In the genomic region with DNA sequence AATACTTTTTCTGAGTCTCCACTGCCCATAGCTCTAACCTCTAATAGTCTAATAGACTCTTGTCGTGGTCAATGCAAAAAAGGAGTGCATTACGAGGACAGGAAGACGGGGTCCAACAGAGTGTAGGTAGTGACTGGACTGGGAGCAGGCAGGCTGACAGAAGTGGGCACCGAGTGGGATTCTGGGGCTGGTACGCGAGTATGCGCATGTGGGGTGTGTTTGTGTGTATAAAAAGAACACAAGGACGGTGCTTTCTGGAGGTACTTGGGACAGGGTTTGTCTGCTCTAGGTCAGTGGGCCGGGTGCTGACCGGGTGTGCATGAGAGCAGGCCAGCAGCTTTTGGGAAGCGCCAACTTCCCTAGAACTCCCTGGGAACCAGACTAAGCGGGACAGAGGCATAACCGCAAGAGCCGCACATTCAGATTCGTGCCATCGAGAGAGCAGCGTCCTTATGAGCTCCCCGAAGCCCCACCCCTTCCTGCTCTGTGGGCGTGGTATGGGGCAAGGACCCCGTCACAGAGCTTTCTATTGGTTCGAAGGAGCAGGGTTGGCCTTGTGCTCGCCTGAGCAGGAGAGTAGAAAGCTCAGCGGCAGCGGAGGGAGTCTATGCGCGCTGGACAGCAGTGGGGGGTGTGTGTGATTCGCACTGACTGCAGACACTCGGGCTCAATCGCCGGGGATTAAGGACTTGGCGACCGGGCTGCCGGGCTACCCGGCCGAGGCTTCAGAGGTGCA, we compare ENCODE assay signal across 8 mouse cellular contexts. TPM values are rescaled to one million over a fixed set of nuclear protein-coding genes. Genes with fewer than 3 reads are reported as not detected.
DNase-seq lines count a peak whose midpoint lies in the region; ATAC-seq and TF ChIP-seq lines count a peak whose summit lies in the region.

A gene (plus strand): TSS at position 608 of the 736 bp plus-strand sequence.

- peak within 1 kb of the TSS; percentile 67 for H3K4me3 ChIP-seq in heart, embryonic 12.5 days
- H3K4me3 ChIP-seq in kidney, postnatal 0 days (replicated peaks; ENCODE audit: low read depth, low read length): peak within 1 kb of the TSS; percentile 68
- peak within 1 kb of the TSS; percentile 59 for H3K4me3 ChIP-seq in liver, embryonic 11.5 days (ENCODE audit: low read depth, low read length)
- H3K4me3 ChIP-seq in stomach, embryonic 14.5 days (ENCODE audit: low read depth, low read length): peak within 1 kb of the TSS; percentile 63

- H3K4me2 ChIP-seq in heart, embryonic 12.5 days: peak within 1 kb of the TSS; percentile 73
- peak within 1 kb of the TSS; percentile 62 for H3K4me2 ChIP-seq in kidney, postnatal 0 days (ENCODE audit: low read length)
- H3K4me2 ChIP-seq in liver, embryonic 11.5 days: peak within 1 kb of the TSS; percentile 72
- peak within 1 kb of the TSS; percentile 60 for H3K4me2 ChIP-seq in stomach, embryonic 14.5 days (replicated peaks; ENCODE audit: low read depth, low read length)

- H3K9me3 ChIP-seq in heart, embryonic 12.5 days (replicated peaks): no peaks in the 10 kb centered on the region; the same call in 1 of the 2 replicates
- H3K9me3 ChIP-seq in kidney, postnatal 0 days (replicated peaks; ENCODE audit: low read length): no peaks in the 10 kb centered on the region
- no peaks in the 10 kb centered on the region for H3K9me3 ChIP-seq in liver, embryonic 11.5 days (ENCODE audit: control insufficient read depth, low read length)
- no peaks in the 10 kb centered on the region for H3K9me3 ChIP-seq in stomach, embryonic 14.5 days (ENCODE audit: control insufficient read depth, low read depth, low read length)

- peak; percentile 85 for ATAC-seq in erythroid progenitor cell, adult 5-6 weeks (replicated peaks; ENCODE audit: low FRiP score, poor library complexity, severe bottlenecking)
- peak; percentile 87 for ATAC-seq in heart, embryonic 12.5 days (ENCODE audit: insufficient number of reproducible peaks, low FRiP score)
- peak; percentile 92 for ATAC-seq in kidney, postnatal 0 days (replicated peaks; ENCODE audit: low FRiP score, low read depth)
- peak; percentile 87 for ATAC-seq in liver, embryonic 11.5 days (replicated peaks; ENCODE audit: low FRiP score)
- ATAC-seq in stomach, embryonic 14.5 days (ENCODE audit: insufficient number of reproducible peaks, insufficient read depth, low FRiP score, low read depth): peak; percentile 91

- H3K27ac ChIP-seq in heart, embryonic 12.5 days (ENCODE audit: poor library complexity, severe bottlenecking): peak within 1 kb of the TSS; percentile 70
- H3K27ac ChIP-seq in kidney, postnatal 0 days: peak within 1 kb of the TSS; percentile 88
- peak within 1 kb of the TSS; percentile 43 for H3K27ac ChIP-seq in liver, embryonic 11.5 days (ENCODE audit: low read depth, low read length)
- H3K27ac ChIP-seq in stomach, embryonic 14.5 days (ENCODE audit: low read length): peak within 1 kb of the TSS; percentile 82

- H3K27me3 ChIP-seq in heart, embryonic 12.5 days (replicated peaks): peaks cover 33% of the 10 kb centered on the region
- no peaks in the 10 kb centered on the region for H3K27me3 ChIP-seq in kidney, postnatal 0 days (ENCODE audit: insufficient read depth, low read length)
- peaks cover 34% of the 10 kb centered on the region for H3K27me3 ChIP-seq in liver, embryonic 11.5 days (replicated peaks; ENCODE audit: control insufficient read depth, insufficient read depth, low read length)
- H3K27me3 ChIP-seq in stomach, embryonic 14.5 days (ENCODE audit: control insufficient read depth, insufficient read depth, low read length): no peaks in the 10 kb centered on the region

- DNase-seq in B cell, adult 2 months: peak; percentile 88 to 91
- peak; percentile 98 for DNase-seq in brain, embryonic 14.5 days (ENCODE audit: low read depth)
- peak; percentile 96 for DNase-seq in kidney, postnatal 0 days (ENCODE audit: low spot score)
- DNase-seq in liver, embryonic 11.5 days (ENCODE audit: low spot score): peak; percentile 79
- DNase-seq in naive thymus-derived CD4-positive, alpha-beta T cell, adult 2 months (ENCODE audit: low read depth): peak; percentile 89

- H3K36me3 ChIP-seq in heart, embryonic 12.5 days: no peaks in the 10 kb centered on the region
- H3K36me3 ChIP-seq in kidney, postnatal 0 days (ENCODE audit: insufficient read depth, low read length): no peaks in the 10 kb centered on the region
- no peaks in the 10 kb centered on the region for H3K36me3 ChIP-seq in liver, embryonic 11.5 days (ENCODE audit: control insufficient read depth, insufficient read depth, low read length)
- no peaks in the 10 kb centered on the region for H3K36me3 ChIP-seq in stomach, embryonic 14.5 days (ENCODE audit: control insufficient read depth, insufficient read depth, low read length)

- TF ChIP-seq POLR2A in brain, embryonic 14.5 days (IDR thresholded peaks at IDR 0.05; ENCODE audit: borderline replicate concordance, extremely low read depth, insufficient read depth, insufficient read length, poor library complexity, severe bottlenecking): peak; percentile 43; the same call in 1 of the 2 replicates

- TF ChIP-seq CTCF in brain, embryonic 14.5 days (IDR thresholded peaks at IDR 0.05; ENCODE audit: borderline replicate concordance, extremely low read depth, insufficient read depth, insufficient read length): no peak
- TF ChIP-seq CTCF in kidney, postnatal 0 days (IDR thresholded peaks at IDR 0.05; ENCODE audit: low read depth): no peak

- WGBS in heart, embryonic 12.5 days: 23% methylated on average over 35 of the region's 35 CpGs
- 30% methylated on average over 35 of the region's 35 CpGs for WGBS in kidney, postnatal 0 days
- WGBS in liver, embryonic 11.5 days: 22% methylated on average over 35 of the region's 35 CpGs
- WGBS in stomach, embryonic 14.5 days: 26% methylated on average over 35 of the region's 35 CpGs

- H3K4me1 ChIP-seq in heart, embryonic 12.5 days (replicated peaks): peaks cover 23% of the 10 kb centered on the region
- peaks cover 2% of the 10 kb centered on the region; the same call in 1 of the 2 replicates for H3K4me1 ChIP-seq in kidney, postnatal 0 days (replicated peaks; ENCODE audit: insufficient read depth, low read length)
- no peaks in the 10 kb centered on the region for H3K4me1 ChIP-seq in liver, embryonic 11.5 days (replicated peaks; ENCODE audit: control insufficient read depth, insufficient read depth, low read length)
- H3K4me1 ChIP-seq in stomach, embryonic 14.5 days (ENCODE audit: control insufficient read depth, insufficient read depth, low read length): peaks cover 2% of the 10 kb centered on the region; the same call in 1 of the 2 replicates

- peak within 1 kb of the TSS; percentile 79 for H3K9ac ChIP-seq in heart, embryonic 12.5 days
- H3K9ac ChIP-seq in kidney, postnatal 0 days (ENCODE audit: low read depth, low read length): peak within 1 kb of the TSS; percentile 83
- peak within 1 kb of the TSS; percentile 64 for H3K9ac ChIP-seq in liver, embryonic 11.5 days (ENCODE audit: low read depth, low read length)
- H3K9ac ChIP-seq in stomach, embryonic 14.5 days (replicated peaks; ENCODE audit: low read depth, low read length): peak within 1 kb of the TSS; percentile 73

RNA-seq across cellular contexts. Expression of the gene that starts here (rescaled TPM):
- polyA plus RNA-seq in brain, embryonic 14.5 days (2012; rRNA removed): 53.3 and 75.7 TPM in 2 replicates
- total RNA-seq in erythroid progenitor cell, adult 5-6 weeks (2015; ENCODE audit: low replicate concordance): not detected in 2 replicates
- total RNA-seq in erythroid progenitor cell, adult 5-6 weeks (2017; ENCODE audit: low replicate concordance): 1.1 and 1.5 TPM in 2 replicates
- polyA plus RNA-seq in heart, embryonic 12.5 days (2016; fragmentation: Nextera tagmentation; extraction: Ambion mirVana): 25.3 and 29.0 TPM in 2 replicates
- 51.2 and 64.4 TPM in 2 replicates for polyA plus RNA-seq in kidney, postnatal 0 days (2015; fragmentation: Nextera tagmentation; extraction: Ambion mirVana)
- 15.9 and 17.9 TPM in 2 replicates for polyA plus RNA-seq in liver, embryonic 11.5 days (2014; fragmentation: Nextera tagmentation; extraction: Ambion mirVana)
- polyA plus RNA-seq in stomach, embryonic 14.5 days (2014; fragmentation: Nextera tagmentation; extraction: Ambion mirVana): 24.7 and 25.0 TPM in 2 replicates

Comparison
In these comparisons a context has a peak if more than half of its experiments do, and no peak if none do; other contexts are left out.
1. Peak in every context shown above with its lines: DNase-seq, ATAC-seq, H3K4me3 ChIP-seq and H3K27ac ChIP-seq.